Mouse (Mus musculus): ENCODE measurements around the gene Arg2.
"Not testable (repeated sequence)": the region's sequence is repeated elsewhere in the genome, so short reads cannot be mapped to it uniquely, and the experiment has no call there.

The Arg2 gene

DNA sequence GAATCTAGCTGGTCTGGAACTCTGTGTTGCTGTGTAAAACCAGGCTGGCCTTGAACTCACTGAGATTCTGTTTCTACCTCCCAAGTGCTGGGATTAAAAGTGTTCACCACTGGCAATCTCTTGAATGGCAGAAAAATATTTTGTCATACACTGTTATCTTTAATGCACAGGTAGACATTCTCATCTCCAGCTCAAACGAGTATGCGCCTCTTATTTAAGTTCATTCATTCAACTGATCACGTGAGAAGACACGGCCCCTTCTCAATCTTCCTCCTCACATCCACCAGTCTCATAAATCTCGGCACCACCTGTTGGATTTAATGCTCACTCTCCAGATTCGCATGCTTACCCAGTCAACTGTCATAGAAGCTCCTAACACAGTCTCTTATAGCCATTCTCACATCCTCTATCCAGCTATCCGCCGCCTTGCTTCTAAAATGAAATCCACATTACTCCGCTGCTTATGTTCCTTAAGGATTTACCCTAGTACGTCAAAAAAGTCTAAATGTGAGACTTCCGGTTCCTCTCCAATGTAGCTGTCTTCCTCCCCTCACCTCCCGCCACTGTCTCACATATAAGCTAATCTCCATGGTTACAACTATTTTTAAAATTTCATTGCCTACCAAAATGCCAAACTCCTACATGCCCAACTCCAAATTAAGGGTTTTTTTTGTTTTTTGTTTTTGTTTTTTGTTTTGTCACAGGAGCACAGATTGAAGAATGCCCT, 40.9 kb downstream of the Arg2 start:
- DNase-seq, result no peak

DNA sequence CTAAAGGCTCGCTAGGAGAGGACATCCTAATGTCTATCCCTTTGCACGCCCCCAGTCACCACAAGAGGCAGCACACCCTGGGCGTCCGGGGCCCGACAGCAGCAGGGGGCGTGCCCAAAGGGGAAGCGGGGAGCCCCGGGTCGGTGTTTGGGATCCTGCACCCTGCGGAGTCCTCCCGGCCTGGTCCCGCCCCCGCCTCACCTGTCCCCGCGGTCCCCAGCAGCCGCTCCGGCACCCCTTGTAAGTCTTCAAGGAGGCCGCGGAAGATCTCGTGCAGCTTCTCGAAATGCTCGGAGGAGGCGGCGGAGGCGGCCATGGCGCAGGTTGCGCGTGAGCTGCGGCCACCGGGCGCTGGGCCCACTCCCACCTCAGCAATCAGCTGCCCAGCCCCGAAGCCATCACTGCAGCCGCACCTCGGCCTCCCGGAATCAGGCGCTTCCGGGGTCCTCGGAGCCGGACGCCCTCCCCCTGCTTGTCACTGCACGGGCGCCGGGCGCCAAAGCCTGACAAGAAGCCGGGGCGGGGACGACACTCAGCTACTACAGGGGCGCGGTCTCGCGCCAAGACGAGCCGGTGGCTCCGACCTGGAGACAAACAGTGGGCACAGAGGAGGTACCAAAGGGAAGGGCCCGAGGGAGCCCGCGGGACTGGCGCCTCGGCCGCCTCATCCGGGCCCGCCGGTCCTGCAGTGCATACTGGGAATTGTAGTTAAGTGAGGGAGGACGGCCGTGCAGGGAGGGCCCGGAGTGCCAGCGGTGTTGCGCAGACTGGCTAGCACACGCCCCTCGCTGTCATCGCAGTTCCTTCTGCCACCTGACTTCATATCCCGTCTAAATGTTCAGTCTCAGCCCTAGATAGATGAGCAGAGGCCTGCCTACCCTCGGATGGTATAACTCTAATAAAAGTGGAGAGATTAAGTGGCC, 41.7 kb downstream of the Arg2 start, which contains the start of gene Vti1b:
Gene Vti1b (minus strand): TSS at position 649 of the 923 bp plus-strand sequence.
- DNase-seq, result peak; percentile 89 to 91

DNA sequence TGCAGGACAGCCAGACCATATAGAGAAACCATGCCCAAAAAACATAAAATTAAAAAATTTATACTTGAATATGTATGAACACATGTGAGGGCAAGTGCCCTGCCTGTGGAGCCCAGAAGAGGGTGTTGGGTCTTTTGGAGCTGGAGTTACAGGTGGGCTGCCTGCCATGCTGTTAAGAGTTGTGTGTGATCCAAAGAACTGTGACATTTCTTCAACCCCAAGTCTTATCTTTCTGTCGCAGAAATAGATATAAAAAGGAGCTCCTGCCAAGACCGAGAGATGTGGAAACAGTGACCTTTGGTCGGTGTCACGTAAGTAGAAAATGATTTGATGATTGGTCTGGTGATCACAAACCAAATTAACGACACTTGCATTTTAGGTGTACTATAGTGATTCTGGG, 43.1 kb downstream of the Arg2 start:
- no peak for DNase-seq

DNA sequence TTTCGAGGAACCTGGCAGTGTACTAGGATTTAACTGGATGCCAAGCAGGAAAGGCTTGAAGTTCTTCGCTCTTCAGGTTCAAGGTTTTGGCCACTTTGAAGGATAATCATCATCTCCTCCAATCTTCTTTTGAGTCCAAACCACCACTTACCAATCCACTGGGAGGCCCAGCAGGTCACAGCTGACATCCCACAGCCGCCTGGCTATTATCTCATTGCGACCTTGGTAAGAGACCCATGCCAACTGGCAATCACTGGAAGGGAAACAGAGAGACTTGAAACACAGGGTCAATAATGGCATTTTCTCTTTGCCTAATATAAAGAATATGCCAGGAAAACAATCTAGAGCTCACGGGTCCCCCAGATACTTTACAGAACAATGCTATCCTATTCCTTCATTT, 45.4 kb downstream of the Arg2 start:
- DNase-seq, result no peak

DNA sequence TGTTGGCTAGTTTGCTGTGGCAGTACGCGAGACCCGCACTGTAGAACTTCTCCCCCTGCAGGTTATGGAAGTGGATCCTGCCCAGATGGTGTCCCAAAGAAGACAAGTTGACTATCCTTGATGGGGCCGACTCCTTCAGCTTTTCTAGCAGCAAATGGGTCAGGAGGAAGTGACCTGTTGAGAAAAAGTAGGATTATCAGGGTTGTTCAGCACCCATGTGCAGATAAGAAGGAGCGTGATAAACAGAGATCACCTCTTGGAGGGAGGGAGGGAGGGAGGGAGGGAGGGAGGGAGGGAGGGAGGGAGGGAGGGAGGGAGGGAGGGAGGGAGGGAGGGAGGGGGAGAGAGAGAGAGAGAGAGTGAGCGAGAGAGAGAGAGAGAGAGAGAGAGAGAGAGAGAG, 54.6 kb downstream of the Arg2 start:
- not testable (repeated sequence) for DNase-seq

DNA sequence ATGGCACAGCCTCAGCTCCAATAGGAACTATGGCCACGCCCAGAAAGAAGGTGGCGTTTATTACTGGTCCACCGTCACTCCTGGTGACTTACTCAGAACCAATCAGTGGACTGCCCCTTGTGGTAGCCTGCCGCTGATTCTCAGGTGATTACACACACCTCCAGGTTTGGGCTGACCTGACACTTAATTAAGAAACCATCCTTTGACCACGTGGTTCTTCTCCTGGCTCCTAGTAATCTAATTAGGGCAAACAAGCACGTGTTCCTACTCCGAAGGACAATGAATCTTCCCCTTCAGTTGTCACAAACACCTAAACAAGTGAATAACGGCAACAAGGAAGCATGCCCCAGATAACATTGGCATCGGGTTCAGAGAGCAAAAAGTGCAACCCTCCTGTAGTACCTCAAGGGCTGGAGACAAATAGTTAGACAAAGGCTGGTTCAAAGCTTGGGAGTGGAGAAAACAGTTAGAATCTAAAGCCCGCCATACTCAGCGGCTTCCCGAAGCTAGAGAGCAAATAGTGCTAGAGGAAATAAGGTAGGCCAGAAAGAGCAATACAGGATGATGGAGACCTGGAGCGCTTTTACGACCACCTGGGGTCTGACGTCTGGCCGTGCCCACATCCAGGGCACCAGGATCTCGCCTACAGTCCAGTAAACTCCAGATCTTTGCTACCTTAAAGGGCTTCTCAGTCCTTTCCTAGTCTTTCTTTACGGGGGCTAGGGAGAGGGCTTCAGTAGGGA, 60.5 kb downstream of the Arg2 start:
- peak; percentile 57 to 61 for DNase-seq

DNA sequence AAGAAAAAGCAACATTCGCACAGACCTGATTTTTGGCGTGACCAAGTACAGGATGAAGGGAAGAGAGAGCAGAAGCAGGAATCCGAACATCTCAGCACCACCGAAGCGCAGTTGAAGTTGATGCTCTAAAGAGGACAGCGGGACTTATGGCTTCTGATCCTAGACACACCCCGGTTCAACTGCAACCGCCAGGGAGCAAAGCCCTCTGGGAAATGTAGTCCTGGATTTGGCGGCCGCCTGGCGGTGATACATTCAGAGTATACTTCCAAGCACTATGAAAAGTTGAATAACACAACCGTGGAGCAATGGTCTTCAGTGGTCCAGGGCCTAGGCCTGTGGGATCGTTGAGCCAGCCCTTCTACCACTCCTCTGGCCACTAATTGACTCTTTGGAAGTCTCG, 61.1 kb downstream of the Arg2 start:
- DNase-seq, result peak; percentile 56 to 74

DNA sequence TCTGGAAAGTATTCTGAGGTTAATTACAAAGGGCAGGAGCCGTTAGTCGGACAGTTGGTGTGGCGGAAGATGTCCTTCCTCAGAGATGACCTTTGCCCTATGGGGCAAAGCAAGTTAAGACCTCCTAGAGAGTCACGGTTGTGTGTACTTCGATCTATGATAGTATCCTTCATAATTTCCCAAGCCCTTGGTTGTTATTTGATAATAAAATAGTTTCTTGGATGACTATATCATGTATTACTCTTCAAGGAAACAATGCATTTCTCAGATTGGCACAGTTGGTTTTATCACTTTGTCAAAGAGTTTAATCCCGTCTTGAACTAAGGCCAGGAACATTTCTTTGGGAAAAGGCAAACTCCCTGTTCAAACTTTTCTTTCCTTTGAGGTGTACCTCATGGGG, 61.6 kb downstream of the Arg2 start, which contains the start of gene Rdh11:
Gene Rdh11 (minus strand): TSS at position 101 of the 400 bp plus-strand sequence.
- no peak for DNase-seq

DNA sequence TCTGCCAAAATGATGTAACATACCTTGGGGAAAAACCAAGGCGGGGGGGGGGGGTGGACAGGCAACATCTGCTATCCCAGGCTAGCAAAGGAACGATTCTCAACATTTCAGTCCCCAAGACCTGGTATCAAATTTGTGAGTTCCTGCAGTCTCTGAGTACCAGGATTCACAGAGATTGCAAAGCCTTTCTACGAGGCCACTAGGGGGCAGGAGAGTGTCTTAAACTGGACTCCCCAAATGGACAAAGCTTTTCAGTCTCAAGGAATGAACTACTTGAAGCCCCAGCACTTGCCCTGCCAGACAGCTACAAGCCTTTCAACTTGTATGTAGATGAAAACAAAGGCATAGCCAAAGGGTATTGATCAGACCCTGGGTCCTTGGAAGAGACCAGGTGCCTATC, 62.9 kb downstream of the Arg2 start:
- DNase-seq, result peak; percentile 57 to 73

DNA sequence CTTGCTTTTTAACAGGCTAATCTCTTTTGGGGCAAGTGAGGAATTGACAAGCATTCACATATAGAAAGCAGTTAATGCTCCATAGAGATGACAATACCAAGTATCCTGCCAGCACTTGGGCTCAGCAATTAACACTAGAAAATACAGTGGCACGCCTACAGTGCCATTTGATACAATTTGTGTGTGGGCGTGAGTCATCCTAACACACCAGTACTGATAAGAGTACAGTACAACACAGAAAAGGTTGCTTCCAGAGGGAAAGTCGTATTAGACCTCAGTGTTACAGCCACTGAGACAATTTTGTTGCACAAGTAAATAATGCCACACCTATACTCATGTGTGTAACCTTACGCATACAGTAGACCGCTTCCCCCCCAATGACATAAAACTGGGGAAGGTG, 66.5 kb downstream of the Arg2 start:
- no peak for DNase-seq

DNA sequence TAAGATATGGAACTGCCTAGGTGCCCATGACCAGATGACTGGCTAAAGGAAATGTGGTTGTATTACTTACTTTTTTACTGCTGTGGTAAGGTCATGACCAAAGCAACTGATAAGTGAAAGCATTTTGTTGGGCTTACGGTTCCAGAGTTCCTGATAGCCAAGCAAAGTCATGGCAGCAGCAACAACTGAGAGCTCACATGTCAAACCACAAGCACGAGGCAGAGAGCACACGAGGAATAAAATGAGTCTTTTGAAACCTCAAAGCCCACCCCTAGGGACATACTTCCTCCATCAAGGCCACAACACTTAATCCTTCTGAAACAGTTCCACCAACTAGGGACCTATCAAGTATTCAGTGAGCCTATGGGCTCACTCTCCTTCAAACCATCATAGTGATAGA, 71.3 kb downstream of the Arg2 start:
- DNase-seq, result no peak
